Mouse (Mus musculus): ENCODE measurements at regions not wholly inside any gene's neighbourhood (a gene's known extent, or its start where the extent isn't known, plus 50 kb on each side); places are given as distances from the start of the nearest gene placed in this dataset.

DNA sequence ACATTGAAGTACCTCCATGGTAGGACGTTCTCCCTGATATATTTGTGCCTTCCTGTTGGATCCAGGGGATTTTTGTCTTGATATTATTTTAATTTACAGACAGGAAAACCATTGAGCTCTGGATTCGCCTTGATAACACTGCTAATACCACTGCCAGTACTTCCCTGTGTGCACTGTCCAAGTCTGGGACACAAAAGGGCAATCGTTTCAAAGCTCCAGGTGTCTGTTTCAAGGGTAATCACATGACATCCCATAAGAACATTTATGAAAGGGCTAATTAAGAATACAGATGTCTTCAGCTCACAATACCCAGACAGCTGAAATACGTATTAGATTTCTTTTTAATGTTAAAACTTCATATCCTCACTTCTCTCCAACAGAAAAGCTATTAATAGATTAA lies 724.5 kb downstream of the Dhx35 start:
- TF ChIP-seq KAT2A (conservative IDR thresholded peaks at IDR 0.05; ENCODE audit: low read depth, low read length) (no peak), CTCF (IDR thresholded peaks at IDR 0.05 in 2 of 3, conservative IDR thresholded peaks at IDR 0.05 in 1 of 3; ENCODE audit: control insufficient read depth in 1 of 3, insufficient read depth in 1 of 3, low read depth in 2 of 3, low read length in 3 of 3, poor library complexity in 1 of 3, severe bottlenecking in 1 of 3) (no peak), MAZ (IDR thresholded peaks at IDR 0.05; ENCODE audit: low read depth, low read length) (no peak), ZC3H11A (IDR thresholded peaks at IDR 0.05; ENCODE audit: low read depth, low read length) (no peak), ZNF384 (IDR thresholded peaks at IDR 0.05; ENCODE audit: low read depth, low read length) (no peak), BHLHE40 (IDR thresholded peaks at IDR 0.05; ENCODE audit: borderline replicate concordance, low read depth, low read length) (no peak), POLR2A (IDR thresholded peaks at IDR 0.05; ENCODE audit: control insufficient read depth in 1 of 2, insufficient read depth in 1 of 2, low read depth in 1 of 2, low read length in 2 of 2, poor library complexity in 1 of 2) (no peak), SMC3 (IDR thresholded peaks at IDR 0.05; ENCODE audit: low read depth, low read length) (no peak), MEF2A (IDR thresholded peaks at IDR 0.05; ENCODE audit: extremely low read depth, insufficient replicate concordance, low read depth, low read length, poor library complexity, severe bottlenecking) (no peak), POLR2AphosphoS2 (IDR thresholded peaks at IDR 0.05; ENCODE audit: low read length) (no peak), ZKSCAN1 (IDR thresholded peaks at IDR 0.05; ENCODE audit: low read depth, low read length) (no peak)
